Comparison of ENCODE assay signal across 8 mouse cellular contexts in the genomic region with DNA sequence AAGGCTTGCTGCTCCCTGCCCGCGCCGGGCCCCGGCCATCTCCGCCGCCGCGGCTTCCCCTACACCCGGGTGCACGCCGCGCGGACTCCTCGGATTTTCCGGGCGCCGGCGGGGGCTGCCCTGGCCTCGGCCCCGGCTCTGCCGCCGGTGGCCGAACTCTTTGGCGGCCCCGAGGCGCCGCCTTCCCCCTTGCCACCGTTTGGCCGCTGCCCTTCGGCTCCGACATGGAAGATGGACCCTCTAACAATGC.
DNase-seq lines count a peak whose midpoint lies in the region; ATAC-seq lines count a peak whose summit lies in the region.

No protein-coding gene starts in this region.

- WGBS in kidney, embryonic 14.5 days = under 1% methylated on average over 30 of the region's 31 CpGs
- under 1% methylated on average over 28 of the region's 31 CpGs for WGBS in embryonic facial prominence, embryonic 12.5 days
- WGBS in hindbrain, embryonic 15.5 days = under 1% methylated on average over 18 of the region's 31 CpGs
- WGBS in midbrain, embryonic 15.5 days = under 1% methylated on average over 29 of the region's 31 CpGs

- H3K4me2 ChIP-seq in kidney, embryonic 14.5 days (replicated peaks; ENCODE audit: low read depth, low read length) = peak overlapping the region; percentile 98
- peak overlapping the region; percentile 98 for H3K4me2 ChIP-seq in embryonic facial prominence, embryonic 12.5 days (replicated peaks)
- H3K4me2 ChIP-seq in hindbrain, embryonic 15.5 days = peak overlapping the region; percentile 86
- H3K4me2 ChIP-seq in midbrain, embryonic 15.5 days = peak overlapping the region; percentile 84

- intact Hi-C loops in left cerebral cortex, postnatal 25 days (cut with DNase I) = loop anchor here (1.0 to 5.0 kb wide), 2 partner anchors 134 to 179 kb away; no protein-coding TSS in a partner anchor

- H3K36me3 ChIP-seq in kidney, embryonic 14.5 days (ENCODE audit: control insufficient read depth, insufficient read depth, low read length) = no peaks in the 10 kb centered on the region
- H3K36me3 ChIP-seq in embryonic facial prominence, embryonic 12.5 days = no peaks in the 10 kb centered on the region
- no peaks in the 10 kb centered on the region for H3K36me3 ChIP-seq in hindbrain, embryonic 15.5 days
- no peaks in the 10 kb centered on the region for H3K36me3 ChIP-seq in midbrain, embryonic 15.5 days (replicated peaks)

- DNase-seq in kidney, adult 11 months = no peak
- DNase-seq in frontal cortex, postnatal 14 days (ENCODE audit: low spot score in 2 of 2) = no peak
- no peak for DNase-seq in left cerebral cortex, postnatal 25 days (ENCODE audit: low spot score in 2 of 2)
- DNase-seq in ovary, adult 18-20 months (ENCODE audit: low spot score) = no peak

- no peaks in the 10 kb centered on the region for H3K9me3 ChIP-seq in kidney, embryonic 14.5 days (ENCODE audit: control insufficient read depth, low read length)
- no peaks in the 10 kb centered on the region for H3K9me3 ChIP-seq in embryonic facial prominence, embryonic 12.5 days
- no peaks in the 10 kb centered on the region for H3K9me3 ChIP-seq in hindbrain, embryonic 15.5 days
- no peaks in the 10 kb centered on the region for H3K9me3 ChIP-seq in midbrain, embryonic 15.5 days

- H3K9ac ChIP-seq in kidney, embryonic 14.5 days (ENCODE audit: low read depth, low read length) = peak overlapping the region; percentile 73
- H3K9ac ChIP-seq in embryonic facial prominence, embryonic 12.5 days = peak overlapping the region; percentile 76
- H3K9ac ChIP-seq in hindbrain, embryonic 15.5 days = peak overlapping the region; percentile 80
- peak overlapping the region; percentile 82 for H3K9ac ChIP-seq in midbrain, embryonic 15.5 days

- ATAC-seq in kidney, embryonic 14.5 days (ENCODE audit: low FRiP score, low TSS enrichment) = no peak
- 0 out of 2 replicates have a peak, but pooled peaks have one; percentile 13 for ATAC-seq in embryonic facial prominence, embryonic 12.5 days (ENCODE audit: insufficient number of reproducible peaks, insufficient read depth, low FRiP score, low TSS enrichment)
- 0 out of 2 replicates have a peak, but pooled peaks have one; percentile 13 for ATAC-seq in hindbrain, embryonic 15.5 days (ENCODE audit: low FRiP score, low read depth)
- ATAC-seq in midbrain, embryonic 15.5 days (replicated peaks) = 0 out of 2 replicates have a peak, but pooled peaks have one; percentile 2

- H3K27ac ChIP-seq in kidney, embryonic 14.5 days (ENCODE audit: low read depth, low read length) = no peak overlapping the region
- H3K27ac ChIP-seq in embryonic facial prominence, embryonic 12.5 days = peak overlapping the region; percentile 81
- H3K27ac ChIP-seq in hindbrain, embryonic 15.5 days (replicated peaks) = peak overlapping the region; percentile 86
- peak overlapping the region; percentile 90 for H3K27ac ChIP-seq in midbrain, embryonic 15.5 days

- 0 out of 2 replicates have a peak, but pooled peaks cover 7% of the 10 kb centered on the region for H3K4me1 ChIP-seq in kidney, embryonic 14.5 days (ENCODE audit: control insufficient read depth, insufficient read depth, low read length)
- peaks cover 13% of the 10 kb centered on the region for H3K4me1 ChIP-seq in embryonic facial prominence, embryonic 12.5 days
- H3K4me1 ChIP-seq in hindbrain, embryonic 15.5 days (replicated peaks) = peaks cover 35% of the 10 kb centered on the region
- H3K4me1 ChIP-seq in midbrain, embryonic 15.5 days = peaks cover 44% of the 10 kb centered on the region

- peak overlapping the region; percentile 69 for H3K4me3 ChIP-seq in kidney, embryonic 14.5 days (ENCODE audit: low read length)
- H3K4me3 ChIP-seq in embryonic facial prominence, embryonic 12.5 days = peak overlapping the region; percentile 66
- peak overlapping the region; percentile 69 for H3K4me3 ChIP-seq in hindbrain, embryonic 15.5 days
- peak overlapping the region; percentile 84 for H3K4me3 ChIP-seq in midbrain, embryonic 15.5 days

- H3K27me3 ChIP-seq in kidney, embryonic 14.5 days (ENCODE audit: control insufficient read depth, insufficient read depth, low read length) = peaks cover 71% of the 10 kb centered on the region
- peaks cover 58% of the 10 kb centered on the region for H3K27me3 ChIP-seq in embryonic facial prominence, embryonic 12.5 days
- H3K27me3 ChIP-seq in hindbrain, embryonic 15.5 days = peaks cover 19% of the 10 kb centered on the region
- peaks cover 25% of the 10 kb centered on the region for H3K27me3 ChIP-seq in midbrain, embryonic 15.5 days (replicated peaks)
